Mouse (Mus musculus) embryonic facial prominence, embryonic 11.5 days (tissue): Measurements from ENCODE around the gene Drd1. TPM values are rescaled to one million over a fixed set of nuclear protein-coding genes. Genes with fewer than 3 reads are reported as not detected.

ENCODE experiments used
- ATAC-seq: fragments of 200-750 bp; cut with Nextera tagmentation; replicated peaks from 2 replicates; pipeline ENCODE4 v1.8.0; 2017; ENCODE audit warnings: low read depth; ENCODE audit not compliant: insufficient number of reproducible peaks, low FRiP score, low TSS enrichment
- DNase-seq: peaks from one replicate; pipeline ENCODE4 v3.0.0-alpha.2; 2015; ENCODE audit warnings: low spot score
- H3K27ac ChIP-seq: fragments of 300-500 bp; sonication (generic); replicated peaks from 2 replicates; pipeline ENCODE4 v1.5.1; 2014; ENCODE audit warnings: mild to moderate bottlenecking, low read depth, low read length, control low read depth
- H3K27me3 ChIP-seq: fragments of 300-500 bp; sonication (generic); 2 replicates; pipeline ENCODE4 v1.6.1; 2014; ENCODE audit warnings: mild to moderate bottlenecking, low read length, moderate library complexity, mixed read lengths; ENCODE audit not compliant: control insufficient read depth, insufficient read depth
- H3K36me3 ChIP-seq: fragments of 300-500 bp; sonication (generic); replicated peaks from 2 replicates; pipeline ENCODE4 v1.6.1; 2014; ENCODE audit warnings: low read depth, mild to moderate bottlenecking, low read length, moderate library complexity, mixed read lengths; ENCODE audit not compliant: control insufficient read depth, insufficient read depth
- H3K4me1 ChIP-seq: fragments of 300-500 bp; sonication (generic); 2 replicates; pipeline ENCODE4 v1.6.1; 2014; ENCODE audit warnings: low read length, mixed read lengths; ENCODE audit not compliant: control insufficient read depth, insufficient read depth
- H3K4me2 ChIP-seq: fragments of 300-500 bp; sonication (generic); 2 replicates; pipeline ENCODE4 v1.6.1; 2014; ENCODE audit warnings: low read depth, mild to moderate bottlenecking, control low read depth, low read length, moderate library complexity
- H3K4me3 ChIP-seq: fragments of 300-500 bp; sonication (generic); 2 replicates; pipeline ENCODE4 v1.5.1; 2014; ENCODE audit warnings: low read depth, low read length, control low read depth
- H3K9ac ChIP-seq: fragments of 300-500 bp; sonication (generic); replicated peaks from 2 replicates; pipeline ENCODE4 v1.6.1; 2014; ENCODE audit warnings: mild to moderate bottlenecking, control low read depth, low read length
- H3K9me3 ChIP-seq: fragments of 300-500 bp; sonication (generic); replicated peaks from 2 replicates; pipeline ENCODE4 v1.6.1; 2016; ENCODE audit warnings: mild to moderate bottlenecking, low read length, inconsistent platforms, mixed read lengths; ENCODE audit not compliant: control insufficient read depth
- WGBS: fragments of 180-500 bp; shearing (Covaris S2); extraction: QIAGEN DNeasy Blood & Tissue Kit; methylation state at CpG from one replicate; pipeline ENCODE4 v1.1.7; 2014; 5-methylcytosine and 5-hydroxymethylcytosine counted together
- polyA plus RNA-seq: library from polyadenylated mRNA; unstranded; fragments of >200 nt; fragmentation: Nextera tagmentation; extraction: Ambion mirVana; gene quantifications from 2 replicates; pipeline ENCODE4 v1.2.1, GENCODE M21; 2014

The Drd1 gene
- polyA plus RNA-seq, 1 experiment from 2014 or later: 0.39 TPM

DNA sequence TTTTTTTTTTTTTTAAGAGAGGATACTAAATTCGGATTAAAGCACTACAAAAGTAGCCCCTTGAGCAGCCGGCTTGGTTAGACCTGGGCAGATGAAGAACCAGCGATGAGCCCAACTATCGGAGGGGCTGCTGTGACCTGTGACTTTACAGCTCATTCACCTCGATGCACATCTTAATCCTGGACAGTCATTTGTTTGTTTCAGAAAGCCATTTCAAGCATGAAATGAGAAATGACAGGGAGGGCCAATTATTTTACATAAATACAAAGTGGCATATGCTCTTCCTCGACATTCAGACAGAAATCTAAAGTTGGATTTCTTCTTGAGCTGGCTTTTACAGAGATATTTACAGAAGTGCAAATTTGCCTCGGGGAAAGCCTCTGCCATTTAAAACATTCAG, 3.9 kb downstream of the Drd1 start:
- no peak for ATAC-seq
- Histone ChIP-seq H3K27ac (no peak overlapping the region), H3K9me3 (no peaks in the 10 kb centered on the region), H3K9ac (no peak overlapping the region), H3K4me1 (no peaks in the 10 kb centered on the region; the same call in none of the 2 replicates), H3K4me2 (no peak overlapping the region), H3K27me3 (peaks cover 14% of the 10 kb centered on the region), H3K36me3 (no peaks in the 10 kb centered on the region), H3K4me3 (no peak overlapping the region)
- 61% methylated on average over 7 of the region's 7 CpGs for WGBS
- DNase-seq: no peak

- Histone ChIP-seq H3K27ac (no peak overlapping the region), H3K4me2 (no peak overlapping the region), H3K4me3 (no peak overlapping the region), H3K9ac (no peak overlapping the region), H3K4me1 (no peaks in the 10 kb centered on the region), H3K9me3 (no peaks in the 10 kb centered on the region), H3K36me3 (no peaks in the 10 kb centered on the region), H3K27me3 (peaks cover under 1% of the 10 kb centered on the region; the same call in 1 of the 2 replicates)
- no peak for DNase-seq
- no peak for ATAC-seq
- WGBS: 84% methylated on average over 7 of the region's 7 CpGs
These were observed 6.7 kb downstream of the Drd1 start for GRCm38 (mm10) chr13:54048679-54049352.

DNA sequence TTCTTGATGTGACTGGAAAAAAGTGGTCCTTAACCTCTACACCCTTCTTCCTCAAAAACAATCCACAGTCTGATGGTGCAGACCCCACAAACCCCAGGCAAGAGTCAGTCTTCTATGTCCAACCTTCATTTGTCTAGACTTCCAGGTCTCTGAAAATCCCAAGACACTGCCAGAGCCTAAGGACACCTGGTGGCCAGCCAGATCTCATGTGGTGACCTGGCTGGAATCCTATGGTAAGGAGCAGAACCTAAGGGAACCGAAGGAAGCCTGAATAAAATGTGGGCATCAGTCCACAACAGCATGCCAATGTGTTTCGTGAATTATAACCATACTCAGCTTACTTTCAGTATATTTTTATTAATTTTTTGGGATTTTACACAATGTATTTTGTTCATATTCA, 15.2 kb downstream of the Drd1 start:
- Histone ChIP-seq H3K4me2 (no peak overlapping the region), H3K4me3 (no peak overlapping the region), H3K9me3 (no peaks in the 10 kb centered on the region), H3K27ac (no peak overlapping the region), H3K9ac (no peak overlapping the region), H3K4me1 (no peaks in the 10 kb centered on the region; the same call in 1 of the 2 replicates), H3K27me3 (no peaks in the 10 kb centered on the region), H3K36me3 (no peaks in the 10 kb centered on the region)
- WGBS: 89% methylated on average over 2 of the region's 2 CpGs
- DNase-seq: no peak
- no peak for ATAC-seq

- no peak for DNase-seq
- no peak for ATAC-seq
- Histone ChIP-seq H3K4me2 (no peak overlapping the region), H3K9me3 (no peaks in the 10 kb centered on the region), H3K36me3 (no peaks in the 10 kb centered on the region), H3K27me3 (no peaks in the 10 kb centered on the region), H3K9ac (no peak overlapping the region), H3K4me3 (no peak overlapping the region), H3K27ac (no peak overlapping the region), H3K4me1 (no peaks in the 10 kb centered on the region; the same call in 1 of the 2 replicates)
- WGBS: 85% methylated on average over 4 of the region's 4 CpGs
These were observed 17.6 kb downstream of the Drd1 start for GRCm38 (mm10) chr13:54037936-54038335.

- no peak overlapping the region for H3K4me3 ChIP-seq
- H3K4me2 ChIP-seq: no peak overlapping the region
- H3K27me3 ChIP-seq: no peaks in the 10 kb centered on the region
- DNase-seq (no peak), ATAC-seq (no peak)
- WGBS: 53% methylated on average over 1 of the region's 1 CpGs
- H3K27ac ChIP-seq: no peak overlapping the region
- no peaks in the 10 kb centered on the region for H3K9me3 ChIP-seq
- no peaks in the 10 kb centered on the region for H3K4me1 ChIP-seq
- H3K36me3 ChIP-seq: no peaks in the 10 kb centered on the region
- no peak overlapping the region for H3K9ac ChIP-seq
These were observed 20.0 kb downstream of the Drd1 start for GRCm38 (mm10) chr13:54035541-54035940.

DNA sequence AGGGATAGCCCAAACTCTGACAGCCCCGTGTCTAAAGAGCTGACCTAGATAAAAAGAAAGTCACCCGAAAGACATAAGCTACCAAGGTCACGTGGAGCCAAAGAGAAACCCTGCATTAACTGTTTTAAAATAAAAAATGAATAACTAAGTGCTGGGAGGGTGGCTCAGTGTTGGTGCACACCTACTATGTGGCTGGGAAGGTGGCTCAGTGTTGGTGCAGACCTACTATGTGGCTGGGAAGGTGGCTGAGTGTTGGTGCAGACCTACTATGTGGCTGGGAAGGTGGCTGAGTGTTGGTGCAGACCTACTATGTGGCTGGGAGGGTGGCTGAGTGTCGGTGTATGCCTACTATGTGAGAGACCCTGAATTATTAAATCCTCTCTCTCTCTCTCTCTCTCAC, 21.9 kb downstream of the Drd1 start:
- no peaks in the 10 kb centered on the region for H3K36me3 ChIP-seq
- H3K27ac ChIP-seq: no peak overlapping the region
- no peaks in the 10 kb centered on the region for H3K9me3 ChIP-seq
- no peaks in the 10 kb centered on the region for H3K4me1 ChIP-seq
- WGBS: 85% methylated on average over 4 of the region's 4 CpGs
- H3K4me3 ChIP-seq: no peak overlapping the region
- H3K9ac ChIP-seq: no peak overlapping the region
- ATAC-seq: no peak
- H3K27me3 ChIP-seq: no peaks in the 10 kb centered on the region
- H3K4me2 ChIP-seq: no peak overlapping the region
- no peak for DNase-seq

- WGBS: 82% methylated on average over 7 of the region's 7 CpGs
- no peak overlapping the region for H3K9ac ChIP-seq
- no peak for DNase-seq
These were observed 28.4 kb downstream of the Drd1 start for GRCm38 (mm10) chr13:54027079-54027478.

GRCm38 (mm10) chr13:54023311-54023710, 32.2 kb downstream of the Drd1 start:
- Histone ChIP-seq H3K27me3 (no peaks in the 10 kb centered on the region), H3K4me3 (no peak overlapping the region), H3K4me2 (no peak overlapping the region), H3K4me1 (no peaks in the 10 kb centered on the region), H3K36me3 (no peaks in the 10 kb centered on the region), H3K9me3 (no peaks in the 10 kb centered on the region), H3K9ac (no peak overlapping the region), H3K27ac (no peak overlapping the region)
- no peak for DNase-seq
- ATAC-seq: no peak
- 45% methylated on average over 5 of the region's 5 CpGs for WGBS

More at GRCm38 (mm10) chr13:54027079-54027478, 28.4 kb downstream of the Drd1 start:
- no peaks in the 10 kb centered on the region for H3K9me3 ChIP-seq
- no peak overlapping the region for H3K4me2 ChIP-seq
- no peak for ATAC-seq
- H3K36me3 ChIP-seq: no peaks in the 10 kb centered on the region
- no peak overlapping the region for H3K4me3 ChIP-seq
- no peak overlapping the region for H3K27ac ChIP-seq
- no peaks in the 10 kb centered on the region for H3K27me3 ChIP-seq
- no peaks in the 10 kb centered on the region for H3K4me1 ChIP-seq
